In genomic region chr14:8139724-8140710, GRCm38 (mm10) we compare ENCODE assay signal across 14 mouse cellular contexts. TPM values are rescaled to one million over a fixed set of nuclear protein-coding genes. Genes with fewer than 3 reads are reported as not detected.
DNase-seq lines count a peak whose midpoint lies in the region; ATAC-seq and TF ChIP-seq lines count a peak whose summit lies in the region.
"Had no signal": no experiment of that assay in that cellular context is flagged by ENCODE, and none has a peak within 500 bp of the region (broad histone marks: within the 10 kb centered on the region; RNA-seq: fewer than 3 reads in every experiment).

No protein-coding gene starts in this region.

- peaks cover 52% of the 10 kb centered on the region for H3K36me3 ChIP-seq in forebrain, embryonic 14.5 days (ENCODE audit: control insufficient read depth, insufficient read depth, low read length)
- 0 out of 2 replicates have a peak, but pooled peaks cover 2% of the 10 kb centered on the region for H3K36me3 ChIP-seq in heart, embryonic 11.5 days (ENCODE audit: control insufficient read depth, insufficient read depth, low read length)
- peaks cover 4% of the 10 kb centered on the region; the same call in 1 of the 2 replicates for H3K36me3 ChIP-seq in kidney, adult 2 months (ENCODE audit: control insufficient read depth, insufficient read depth, low read length)

- no peak for DNase-seq in frontal cortex, postnatal 14 days (ENCODE audit: low spot score in 2 of 2)
- peak; percentile 59 for DNase-seq in ES-CJ7 (ENCODE audit: low read depth, low spot score)
- DNase-seq in forebrain, embryonic 14.5 days (ENCODE audit: low spot score) = peak; percentile 75
- DNase-seq in thymus, adult 18-20 months = peak; percentile 18 to 40
- DNase-seq in heart, postnatal 4 days = no peak
- no peak for DNase-seq in kidney, adult 2 months
- DNase-seq: adrenal gland, postnatal 25 days; cerebellum, adult 9-10 months; gastrocnemius, postnatal 14 days; kidney, adult 18-20 months; liver had no signal

- 23% methylated on average over 23 of the region's 23 CpGs for WGBS in forebrain, embryonic 14.5 days
- WGBS in heart, embryonic 11.5 days (ENCODE audit: insufficient replicate concordance) = 79% methylated on average over 23 of the region's 23 CpGs
- 74% methylated on average over 23 of the region's 23 CpGs for WGBS in kidney, adult 2 months

- no peak overlapping the region for H3K4me3 ChIP-seq in forebrain, embryonic 14.5 days (ENCODE audit: low read depth, low read length)
- no peak overlapping the region for H3K4me3 ChIP-seq in heart, embryonic 11.5 days (ENCODE audit: low read depth, low read length)
- no peak overlapping the region for H3K4me3 ChIP-seq in kidney, adult 2 months (ENCODE audit: insufficient read depth, low read depth, low read length)

- H3K4me1 ChIP-seq in forebrain, embryonic 14.5 days (ENCODE audit: control insufficient read depth, insufficient read depth, low read length) = peaks cover 9% of the 10 kb centered on the region; the same call in 1 of the 2 replicates
- no peaks in the 10 kb centered on the region for H3K4me1 ChIP-seq in heart, embryonic 11.5 days (ENCODE audit: control insufficient read depth, insufficient read depth, low read length)
- H3K4me1 ChIP-seq in kidney, adult 2 months (ENCODE audit: control insufficient read depth, insufficient read depth, low read length) = no peaks in the 10 kb centered on the region

- no peaks in the 10 kb centered on the region for H3K27me3 ChIP-seq in forebrain, embryonic 14.5 days (replicated peaks; ENCODE audit: control insufficient read depth, insufficient read depth, low read length)
- H3K27me3 ChIP-seq in heart, embryonic 11.5 days (ENCODE audit: control insufficient read depth, insufficient read depth, low read length) = no peaks in the 10 kb centered on the region
- H3K27me3 ChIP-seq in kidney, adult 2 months (replicated peaks; ENCODE audit: control insufficient read depth, insufficient read depth, low read length) = no peaks in the 10 kb centered on the region

- H3K9ac ChIP-seq in forebrain, embryonic 14.5 days (ENCODE audit: low read length) = no peak overlapping the region
- H3K9ac ChIP-seq in heart, embryonic 11.5 days (ENCODE audit: low read depth, low read length) = no peak overlapping the region

- no peak overlapping the region for H3K4me2 ChIP-seq in forebrain, embryonic 14.5 days (ENCODE audit: low read length)
- no peak overlapping the region for H3K4me2 ChIP-seq in heart, embryonic 11.5 days

- no peak for TF ChIP-seq CTCF in kidney, adult 2 months (conservative IDR thresholded peaks at IDR 0.05; ENCODE audit: insufficient read depth, insufficient read length, low read depth, low read length)

- TF ChIP-seq POLR2A in kidney, adult 2 months (IDR thresholded peaks at IDR 0.05; ENCODE audit: low read depth, low read length) = no peak

- ATAC-seq in frontal cortex, adult (ENCODE audit: low TSS enrichment) = peak; percentile 60
- peak; percentile 81 for ATAC-seq in forebrain, embryonic 14.5 days
- ATAC-seq in heart, embryonic 11.5 days (replicated peaks; ENCODE audit: insufficient number of reproducible peaks, low FRiP score, low TSS enrichment) = no peak
- ATAC-seq: lung, postnatal 0 days had no signal

- peak overlapping the region; percentile 39; the same call in 1 of the 2 replicates for H3K27ac ChIP-seq in forebrain, embryonic 14.5 days (ENCODE audit: low read depth, low read length)
- no peak overlapping the region for H3K27ac ChIP-seq in heart, embryonic 11.5 days (ENCODE audit: low read depth, low read length)
- no peak overlapping the region for H3K27ac ChIP-seq in kidney, adult 2 months (ENCODE audit: insufficient read depth, low read depth, low read length)

- H3K9me3 ChIP-seq in forebrain, embryonic 14.5 days (replicated peaks; ENCODE audit: control insufficient read depth, low read length) = no peaks in the 10 kb centered on the region
- H3K9me3 ChIP-seq in heart, embryonic 11.5 days (replicated peaks; ENCODE audit: control insufficient read depth, low read length) = no peaks in the 10 kb centered on the region

RNA-seq across cellular contexts. Expression of gene Pdhb, which starts 32.8 kb away (rescaled TPM):
- polyA plus RNA-seq in forebrain, embryonic 14.5 days (2014; fragmentation: Nextera tagmentation; extraction: Ambion mirVana) = 240 and 252 TPM in 2 replicates
- 413 and 460 TPM in 2 replicates for polyA plus RNA-seq in heart, embryonic 11.5 days (2014; fragmentation: Nextera tagmentation; extraction: Ambion mirVana)
- 100 to 1,000 TPM; 617 to 634 TPM for total RNA-seq in heart, postnatal 4 days (2021)
- 100 and 134 TPM in 2 replicates for polyA plus RNA-seq in kidney, adult 2 months (2012; rRNA removed)

RNA-seq across cellular contexts. Expression of gene Pxk, which starts 42.0 kb away (rescaled TPM):
- 42.8 and 48.3 TPM in 2 replicates for polyA plus RNA-seq in forebrain, embryonic 14.5 days (2014; fragmentation: Nextera tagmentation; extraction: Ambion mirVana)
- 26.6 and 28.8 TPM in 2 replicates for polyA plus RNA-seq in heart, embryonic 11.5 days (2014; fragmentation: Nextera tagmentation; extraction: Ambion mirVana)
- 10 to 100 TPM; 20.9 to 21.0 TPM for total RNA-seq in heart, postnatal 4 days (2021)
- polyA plus RNA-seq in kidney, adult 2 months (2012; rRNA removed) = 36.8 and 42.9 TPM in 2 replicates

RNA-seq across cellular contexts. Expression of gene Rpp14, which starts 59.9 kb away (rescaled TPM):
- 58.3 and 65.1 TPM in 2 replicates for polyA plus RNA-seq in forebrain, embryonic 14.5 days (2014; fragmentation: Nextera tagmentation; extraction: Ambion mirVana)
- polyA plus RNA-seq in heart, embryonic 11.5 days (2014; fragmentation: Nextera tagmentation; extraction: Ambion mirVana) = 40.0 and 43.5 TPM in 2 replicates
- 10 to 100 TPM; 21.9 to 22.3 TPM for total RNA-seq in heart, postnatal 4 days (2021)
- polyA plus RNA-seq in kidney, adult 2 months (2012; rRNA removed) = 9.0 and 13.8 TPM in 2 replicates

Comparison
In these comparisons a context has a peak if more than half of its experiments do, and no peak if none do; other contexts are left out.
1. DNase-seq: peak in ES-CJ7 (single experiment), forebrain, embryonic 14.5 days (single experiment) and thymus, adult 18-20 months (2 of 2); none in frontal cortex, postnatal 14 days (0 of 2), heart, postnatal 4 days (single experiment) and kidney, adult 2 months (single experiment).